Mouse (Mus musculus): ENCODE measurements at regions not wholly inside any gene's neighbourhood (a gene's known extent, or its start where the extent isn't known, plus 50 kb on each side); places are given as distances from the start of the nearest gene placed in this dataset.

GRCm38 (mm10) chr11:43370025-43370424 is 56.0 kb downstream of the Pttg1 start:
- no peak overlapping the region for H3K4me2 ChIP-seq (replicated peaks; ENCODE audit: low read depth, low read length, severe bottlenecking)
- H3K4me3 ChIP-seq (replicated peaks; ENCODE audit: low read length): no peak overlapping the region
- H3K9ac ChIP-seq (ENCODE audit: low read depth, low read length, severe bottlenecking): no peak overlapping the region
- no peak overlapping the region for H3K27ac ChIP-seq (replicated peaks; ENCODE audit: low read depth, low read length)
- ATAC-seq (ENCODE audit: low FRiP score, low read depth) (no peak), DNase-seq (ENCODE audit: low spot score) (no peak)
- 78% methylated on average over 3 of the region's 3 CpGs for WGBS
- no peaks in the 10 kb centered on the region for H3K9me3 ChIP-seq (ENCODE audit: control insufficient read depth, low read length)
- TF ChIP-seq POLR2A (IDR thresholded peaks at IDR 0.05; ENCODE audit: borderline replicate concordance, extremely low read depth, insufficient read depth, insufficient read length): no peak
- no peaks in the 10 kb centered on the region for H3K4me1 ChIP-seq (ENCODE audit: control insufficient read depth, insufficient read depth, low read length)
- no peaks in the 10 kb centered on the region for H3K36me3 ChIP-seq (ENCODE audit: control insufficient read depth, insufficient read depth, low read length)
- no peaks in the 10 kb centered on the region for H3K27me3 ChIP-seq (ENCODE audit: control insufficient read depth, insufficient read depth, low read length)

GRCm38 (mm10) chr11:43368346-43368745 is 57.7 kb downstream of the Pttg1 start:
- no peak for DNase-seq (ENCODE audit: low spot score)
- no peak for TF ChIP-seq POLR2A (IDR thresholded peaks at IDR 0.05; ENCODE audit: borderline replicate concordance, extremely low read depth, insufficient read depth, insufficient read length)
- H3K4me1 ChIP-seq (ENCODE audit: control insufficient read depth, insufficient read depth, low read length): no peaks in the 10 kb centered on the region
- no peak overlapping the region for H3K4me3 ChIP-seq (replicated peaks; ENCODE audit: low read length)
- H3K36me3 ChIP-seq (ENCODE audit: control insufficient read depth, insufficient read depth, low read length): no peaks in the 10 kb centered on the region
- H3K9me3 ChIP-seq (ENCODE audit: control insufficient read depth, low read length): no peaks in the 10 kb centered on the region
- ATAC-seq (ENCODE audit: low FRiP score, low read depth): no peak
- H3K27ac ChIP-seq (replicated peaks; ENCODE audit: low read depth, low read length): no peak overlapping the region
- H3K4me2 ChIP-seq (replicated peaks; ENCODE audit: low read depth, low read length, severe bottlenecking): no peak overlapping the region
- H3K9ac ChIP-seq (ENCODE audit: low read depth, low read length, severe bottlenecking): no peak overlapping the region
- no peaks in the 10 kb centered on the region for H3K27me3 ChIP-seq (ENCODE audit: control insufficient read depth, insufficient read depth, low read length)
- 89% methylated on average over 1 of the region's 1 CpGs for WGBS

GRCm38 (mm10) chr11:43361858-43362257 is 64.2 kb downstream of the Pttg1 start:
- Histone ChIP-seq H3K4me2 (replicated peaks; ENCODE audit: low read depth, low read length, severe bottlenecking) (no peak overlapping the region), H3K9me3 (ENCODE audit: control insufficient read depth, low read length) (no peaks in the 10 kb centered on the region), H3K9ac (ENCODE audit: low read depth, low read length, severe bottlenecking) (no peak overlapping the region), H3K27me3 (ENCODE audit: control insufficient read depth, insufficient read depth, low read length) (no peaks in the 10 kb centered on the region), H3K4me1 (ENCODE audit: control insufficient read depth, insufficient read depth, low read length) (0 out of 2 replicates have a peak, but pooled peaks cover 3% of the 10 kb centered on the region), H3K36me3 (ENCODE audit: control insufficient read depth, insufficient read depth, low read length) (no peaks in the 10 kb centered on the region), H3K4me3 (replicated peaks; ENCODE audit: low read length) (no peak overlapping the region), H3K27ac (replicated peaks; ENCODE audit: low read depth, low read length) (no peak overlapping the region)
- ATAC-seq (ENCODE audit: low FRiP score, low read depth) (no peak), DNase-seq (ENCODE audit: low spot score) (no peak)
- 64% methylated on average over 13 of the region's 13 CpGs for WGBS
- TF ChIP-seq POLR2A (IDR thresholded peaks at IDR 0.05; ENCODE audit: borderline replicate concordance, extremely low read depth, insufficient read depth, insufficient read length): no peak

- no peak for TF ChIP-seq POLR2A (IDR thresholded peaks at IDR 0.05; ENCODE audit: borderline replicate concordance, extremely low read depth, insufficient read depth, insufficient read length)
- ATAC-seq (ENCODE audit: low FRiP score, low read depth): no peak
- 66% methylated on average over 12 of the region's 13 CpGs for WGBS
- Histone ChIP-seq H3K27ac (replicated peaks; ENCODE audit: low read depth, low read length) (no peak overlapping the region), H3K4me1 (ENCODE audit: control insufficient read depth, insufficient read depth, low read length) (0 out of 2 replicates have a peak, but pooled peaks cover 3% of the 10 kb centered on the region), H3K9ac (ENCODE audit: low read depth, low read length, severe bottlenecking) (no peak overlapping the region), H3K4me3 (replicated peaks; ENCODE audit: low read length) (no peak overlapping the region), H3K9me3 (ENCODE audit: control insufficient read depth, low read length) (no peaks in the 10 kb centered on the region), H3K27me3 (ENCODE audit: control insufficient read depth, insufficient read depth, low read length) (no peaks in the 10 kb centered on the region), H3K4me2 (replicated peaks; ENCODE audit: low read depth, low read length, severe bottlenecking) (no peak overlapping the region), H3K36me3 (ENCODE audit: control insufficient read depth, insufficient read depth, low read length) (no peaks in the 10 kb centered on the region)
- DNase-seq (ENCODE audit: low spot score): no peak
Observed at GRCm38 (mm10) chr11:43358390-43359291, 67.4 kb downstream of the Pttg1 start.

GRCm38 (mm10) chr11:43353602-43354001 is 72.4 kb downstream of the Pttg1 start:
- H3K36me3 ChIP-seq (ENCODE audit: control insufficient read depth, insufficient read depth, low read length): no peaks in the 10 kb centered on the region
- H3K27me3 ChIP-seq (ENCODE audit: control insufficient read depth, insufficient read depth, low read length): no peaks in the 10 kb centered on the region
- H3K4me3 ChIP-seq (replicated peaks; ENCODE audit: low read length): no peak overlapping the region
- H3K4me2 ChIP-seq (replicated peaks; ENCODE audit: low read depth, low read length, severe bottlenecking): no peak overlapping the region
- H3K27ac ChIP-seq (replicated peaks; ENCODE audit: low read depth, low read length): no peak overlapping the region
- WGBS: 79% methylated on average over 4 of the region's 4 CpGs
- no peak for TF ChIP-seq POLR2A (IDR thresholded peaks at IDR 0.05; ENCODE audit: borderline replicate concordance, extremely low read depth, insufficient read depth, insufficient read length)
- H3K9ac ChIP-seq (ENCODE audit: low read depth, low read length, severe bottlenecking): no peak overlapping the region
- H3K4me1 ChIP-seq (ENCODE audit: control insufficient read depth, insufficient read depth, low read length): 0 out of 2 replicates have a peak, but pooled peaks cover 2% of the 10 kb centered on the region
- ATAC-seq (ENCODE audit: low FRiP score, low read depth) (no peak), DNase-seq (ENCODE audit: low spot score) (no peak)
- no peaks in the 10 kb centered on the region for H3K9me3 ChIP-seq (ENCODE audit: control insufficient read depth, low read length)

Data from limb, embryonic 14.5 days (tissue).